Mouse (Mus musculus) E14TG2a.4 (cell line): ENCODE measurements around the gene Tmc5.

Experiments used
- H3K27me3 ChIP-seq: 2 replicates; pipeline ENCODE4 v1.6.1; 2014; ENCODE audit warnings: low read length, control low read depth; ENCODE audit not compliant: insufficient read depth
- H3K36me3 ChIP-seq: 2 replicates; pipeline ENCODE4 v1.6.1; 2014; ENCODE audit warnings: low read length, control low read depth; ENCODE audit not compliant: insufficient read depth
- H3K4me1 ChIP-seq: replicated peaks from 2 replicates; pipeline ENCODE4 v1.6.1; 2014; ENCODE audit warnings: low read depth, low read length, control low read depth
- H3K4me3 ChIP-seq: replicated peaks from 2 replicates; pipeline ENCODE4 v1.5.1; 2014; ENCODE audit warnings: mild to moderate bottlenecking, low read length
- H3K9me3 ChIP-seq: 2 replicates; pipeline ENCODE4 v1.6.1; 2014; ENCODE audit warnings: low read length, control low read depth
- CTCF ChIP-seq: conservative IDR thresholded peaks from 2 replicates; pipeline ENCODE4 v1.5.1; 2014; ENCODE audit warnings: low read length
- NANOG ChIP-seq: IDR thresholded peaks from 2 replicates; pipeline ENCODE4 v1.6.1; 2014; ENCODE audit warnings: borderline replicate concordance, low read length, mixed read lengths
- POU5F1 ChIP-seq: IDR thresholded peaks from 2 replicates; pipeline ENCODE4 v1.6.1; 2014; ENCODE audit warnings: low read length, borderline replicate concordance

The Tmc5 gene

GRCm38 (mm10) chr7:118650119-118650518, 53.0 kb downstream of the Tmc5 start:
- TF ChIP-seq NANOG (no peak), POU5F1 (no peak), CTCF (no peak)
- Histone ChIP-seq H3K36me3 (no peaks in the 10 kb centered on the region), H3K4me1 (peaks cover 54% of the 10 kb centered on the region), H3K27me3 (no peaks in the 10 kb centered on the region), H3K9me3 (no peaks in the 10 kb centered on the region), H3K4me3 (no peak overlapping the region)

GRCm38 (mm10) chr7:118650891-118651290, 53.8 kb downstream of the Tmc5 start:
- Histone ChIP-seq H3K9me3 (no peaks in the 10 kb centered on the region), H3K4me3 (no peak overlapping the region), H3K4me1 (peaks cover 61% of the 10 kb centered on the region), H3K36me3 (no peaks in the 10 kb centered on the region), H3K27me3 (no peaks in the 10 kb centered on the region)
- TF ChIP-seq NANOG (no peak), CTCF (no peak), POU5F1 (no peak)

GRCm38 (mm10) chr7:118652572-118653295, 55.6 kb downstream of the Tmc5 start:
- Histone ChIP-seq H3K36me3 (no peaks in the 10 kb centered on the region), H3K4me1 (peaks cover 79% of the 10 kb centered on the region), H3K9me3 (no peaks in the 10 kb centered on the region), H3K4me3 (peak overlapping the region; percentile 13; the same call in 1 of the 2 replicates), H3K27me3 (no peaks in the 10 kb centered on the region)
- TF ChIP-seq POU5F1, result 0 out of 2 replicates have a peak, but pooled peaks have one; percentile 17
- TF ChIP-seq CTCF, result no peak
- TF ChIP-seq NANOG, result peak; percentile 20; the same call in 1 of the 2 replicates

- Histone ChIP-seq H3K9me3 (no peaks in the 10 kb centered on the region), H3K36me3 (no peaks in the 10 kb centered on the region), H3K4me3 (peak overlapping the region; percentile 30), H3K27me3 (no peaks in the 10 kb centered on the region), H3K4me1 (peaks cover 69% of the 10 kb centered on the region)
- TF ChIP-seq NANOG, result peak; percentile 86
- TF ChIP-seq CTCF, result no peak
- no peak for TF ChIP-seq POU5F1
These were observed 59.6 kb downstream of the Tmc5 start for GRCm38 (mm10) chr7:118656730-118657129.

- Histone ChIP-seq H3K9me3 (peaks cover 7% of the 10 kb centered on the region), H3K27me3 (peaks cover 4% of the 10 kb centered on the region; the same call in 1 of the 2 replicates), H3K4me3 (no peak overlapping the region), H3K36me3 (no peaks in the 10 kb centered on the region), H3K4me1 (no peaks in the 10 kb centered on the region)
- TF ChIP-seq CTCF (no peak), NANOG (no peak), POU5F1 (no peak)
These were observed 70.7 kb downstream of the Tmc5 start for GRCm38 (mm10) chr7:118667773-118668172.

GRCm38 (mm10) chr7:118670142-118670541, 73.0 kb downstream of the Tmc5 start:
- Histone ChIP-seq H3K4me3 (no peak overlapping the region), H3K36me3 (no peaks in the 10 kb centered on the region), H3K9me3 (no peaks in the 10 kb centered on the region), H3K27me3 (peaks cover 4% of the 10 kb centered on the region; the same call in 1 of the 2 replicates), H3K4me1 (no peaks in the 10 kb centered on the region)
- no peak for TF ChIP-seq NANOG

GRCm38 (mm10) chr7:118676826-118677225, 79.7 kb downstream of the Tmc5 start:
- TF ChIP-seq POU5F1 (no peak), NANOG (no peak), CTCF (no peak)
- H3K27me3 ChIP-seq, result no peaks in the 10 kb centered on the region
- no peaks in the 10 kb centered on the region for H3K9me3 ChIP-seq
- H3K4me1 ChIP-seq, result no peaks in the 10 kb centered on the region
- H3K36me3 ChIP-seq, result no peaks in the 10 kb centered on the region
- no peak overlapping the region for H3K4me3 ChIP-seq

GRCm38 (mm10) chr7:118688199-118688598, 91.1 kb downstream of the Tmc5 start:
- Histone ChIP-seq H3K36me3 (peaks cover 42% of the 10 kb centered on the region), H3K9me3 (no peaks in the 10 kb centered on the region), H3K27me3 (no peaks in the 10 kb centered on the region)

GRCm38 (mm10) chr7:118689088-118689487, 92.0 kb downstream of the Tmc5 start:
- TF ChIP-seq NANOG, result no peak
- no peak for TF ChIP-seq CTCF
- TF ChIP-seq POU5F1, result no peak
- no peaks in the 10 kb centered on the region for H3K9me3 ChIP-seq
- H3K27me3 ChIP-seq, result no peaks in the 10 kb centered on the region
- H3K36me3 ChIP-seq, result peaks cover 47% of the 10 kb centered on the region
- H3K4me3 ChIP-seq, result no peak overlapping the region
- peaks cover 15% of the 10 kb centered on the region for H3K4me1 ChIP-seq

More at GRCm38 (mm10) chr7:118688199-118688598, 91.1 kb downstream of the Tmc5 start:
- TF ChIP-seq CTCF (peak; percentile 33; the same call in 1 of the 2 replicates), POU5F1 (no peak)
- H3K4me1 ChIP-seq, result peaks cover 15% of the 10 kb centered on the region
- H3K4me3 ChIP-seq, result no peak overlapping the region
